Mouse (Mus musculus): Measurements from ENCODE around the gene Cdc42se2. TPM values are rescaled to one million over a fixed set of nuclear protein-coding genes. Genes with fewer than 3 reads are reported as not detected.

The Cdc42se2 gene
- total RNA-seq, 2 experiments from 2014 or later, result 14.4 to 19.6 TPM

DNA sequence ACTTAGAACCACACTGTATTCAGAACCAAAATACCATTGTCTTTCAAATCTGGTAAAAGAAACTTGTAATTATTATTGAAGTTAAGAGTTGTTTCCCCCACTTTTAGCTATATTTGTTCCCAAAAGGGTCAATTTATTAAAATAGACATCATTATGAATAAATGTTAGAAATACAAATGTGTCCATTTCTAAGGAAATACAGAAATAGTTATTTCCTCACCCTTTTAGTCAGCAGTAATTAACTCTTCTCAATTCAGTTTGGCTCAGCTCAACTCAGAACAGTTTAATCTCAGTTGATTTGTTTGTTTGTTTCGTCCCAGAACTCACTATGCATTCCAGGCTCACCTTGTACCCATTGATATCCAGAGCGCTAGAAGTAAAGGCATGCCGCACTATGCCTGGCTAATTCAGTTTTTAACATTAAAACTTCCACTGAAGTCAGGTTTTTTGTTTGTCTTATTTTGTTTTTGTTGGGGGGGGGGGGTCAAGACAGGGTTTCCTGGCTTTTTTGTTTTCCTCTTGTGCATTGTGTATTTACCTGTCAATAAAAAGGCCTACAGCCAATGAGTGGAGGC lies 19.3 kb downstream of the Cdc42se2 start:
- no peak overlapping the region for H3K4me3 ChIP-seq
- no peak for DNase-seq
- peak overlapping the region; percentile 38; the same call in 1 of the 2 replicates for H3K27ac ChIP-seq
- TF ChIP-seq CTCF (IDR thresholded peaks at IDR 0.05), result no peak
- intact Hi-C loops (cut with DNase I), result no loop called here

GRCm38 (mm10) chr11:54764759-54765158 lies 22.7 kb downstream of the Cdc42se2 start:
- no peak for DNase-seq
- intact Hi-C loops (cut with DNase I), result no loop called here

GRCm38 (mm10) chr11:54764026-54764425 lies 23.4 kb downstream of the Cdc42se2 start:
- H3K27ac ChIP-seq, result peak overlapping the region; percentile 31; the same call in 1 of the 2 replicates
- no peak for TF ChIP-seq CTCF (IDR thresholded peaks at IDR 0.05)
- no peak for DNase-seq
- no peak overlapping the region for H3K4me3 ChIP-seq
- intact Hi-C loops (cut with DNase I), result no loop called here

More at GRCm38 (mm10) chr11:54764759-54765158, 22.7 kb downstream of the Cdc42se2 start:
- TF ChIP-seq CTCF (IDR thresholded peaks at IDR 0.05), result no peak
- no peak overlapping the region for H3K4me3 ChIP-seq
- H3K27ac ChIP-seq, result no peak overlapping the region

DNA sequence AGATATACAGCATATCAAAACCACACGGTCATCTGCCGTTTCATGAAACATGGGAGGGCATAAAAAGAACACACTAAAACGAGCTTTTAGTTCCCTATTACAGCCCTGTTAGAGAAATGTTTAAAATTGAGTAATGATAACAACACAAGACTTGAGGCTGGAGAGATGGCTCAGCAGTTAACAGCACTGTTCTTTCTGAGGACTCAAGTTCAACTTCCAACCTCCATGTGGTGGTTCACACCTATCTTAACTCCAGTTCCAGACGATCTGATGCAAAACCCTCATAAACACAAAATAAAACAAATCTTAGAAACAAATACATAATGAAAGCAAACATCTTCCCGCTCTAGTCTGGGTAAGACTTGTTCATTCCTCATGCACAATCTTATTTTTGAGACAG lies 24.7 kb downstream of the Cdc42se2 start:
- DNase-seq, result no peak
- H3K27ac ChIP-seq, result no peak overlapping the region
- no peak overlapping the region for H3K4me3 ChIP-seq
- TF ChIP-seq CTCF (IDR thresholded peaks at IDR 0.05), result no peak
- intact Hi-C loops (cut with DNase I), result no loop called here

DNA sequence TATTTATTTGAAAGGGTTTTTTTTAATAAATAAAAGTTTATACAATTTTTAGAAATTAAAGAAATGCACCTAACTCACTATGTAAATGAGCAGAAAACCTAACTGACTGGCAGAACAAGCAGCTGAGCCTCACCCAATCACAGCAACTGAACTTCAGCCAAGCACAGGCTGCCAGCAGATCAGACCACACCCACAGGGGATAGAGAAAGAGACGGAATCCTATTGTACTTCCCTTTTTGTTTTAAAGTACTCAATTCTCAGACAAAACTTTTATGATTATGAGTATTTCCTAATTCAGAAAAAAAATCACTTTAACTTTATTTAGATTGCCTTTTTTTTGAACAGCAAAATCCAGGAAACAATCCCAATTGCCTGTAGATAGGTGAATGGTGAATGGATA lies 29.5 kb downstream of the Cdc42se2 start:
- peak; percentile 52 for DNase-seq
- TF ChIP-seq CTCF (IDR thresholded peaks at IDR 0.05), result no peak

DNA sequence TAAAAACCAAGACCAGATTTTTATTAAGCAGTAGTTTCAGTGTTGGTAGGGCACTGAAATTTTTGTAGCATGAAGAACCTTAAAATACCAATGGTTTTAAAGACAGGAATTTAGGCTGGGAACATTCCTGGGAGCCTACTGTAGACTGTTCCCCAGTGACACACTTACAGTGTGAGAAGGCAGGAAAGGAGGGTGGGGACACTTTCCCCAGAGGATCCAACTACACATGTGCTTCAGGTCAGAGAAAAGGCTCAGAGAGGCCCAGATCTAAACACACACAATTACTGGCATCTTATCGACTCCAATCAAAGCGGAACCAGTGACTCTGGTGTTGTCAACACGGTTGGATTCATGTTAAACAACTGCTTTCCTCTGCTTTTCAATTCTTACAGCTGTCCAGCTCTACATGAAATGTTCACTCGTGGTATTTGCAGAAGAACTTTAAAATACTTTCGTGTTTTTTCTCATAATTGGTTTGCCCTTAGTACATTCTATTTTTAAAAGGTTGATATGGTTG lies 32.3 kb downstream of the Cdc42se2 start:
- intact Hi-C loops (cut with DNase I), result no loop called here
- DNase-seq, result no peak
- no peak for TF ChIP-seq CTCF (IDR thresholded peaks at IDR 0.05)
- H3K27ac ChIP-seq, result peak overlapping the region; percentile 77
- H3K4me3 ChIP-seq, result no peak overlapping the region

More for the DNA sequence above, 29.5 kb downstream of the Cdc42se2 start:
- intact Hi-C loops (cut with DNase I), result no loop called here
- H3K27ac ChIP-seq, result no peak overlapping the region
- H3K4me3 ChIP-seq, result no peak overlapping the region

- H3K27ac ChIP-seq, result peak overlapping the region; percentile 77
- DNase-seq, result no peak
- H3K4me3 ChIP-seq, result no peak overlapping the region
- intact Hi-C loops (cut with DNase I), result loop anchor here (5.0 kb wide), 1 partner anchor 33 kb away; the partner anchor contains the start of gene Cdc42se2
- no peak for TF ChIP-seq CTCF (IDR thresholded peaks at IDR 0.05)
Observed at GRCm38 (mm10) chr11:54754301-54755147, 33.0 kb downstream of the Cdc42se2 start.

- intact Hi-C loops (cut with DNase I), result loop anchor here (5.0 kb wide), 1 partner anchor 36 kb away; the partner anchor contains the start of gene Cdc42se2
- Histone ChIP-seq H3K27ac (peak overlapping the region; percentile 79), H3K4me3 (peak overlapping the region; percentile 21)
- DNase-seq, result peak; percentile 56
- TF ChIP-seq CTCF (IDR thresholded peaks at IDR 0.05), result no peak
Observed at GRCm38 (mm10) chr11:54751502-54751901, 36.0 kb downstream of the Cdc42se2 start.

- intact Hi-C loops (cut with DNase I), result no loop called here
- Histone ChIP-seq H3K27ac (no peak overlapping the region), H3K4me3 (no peak overlapping the region)
- no peak for DNase-seq
- TF ChIP-seq CTCF (IDR thresholded peaks at IDR 0.05), result no peak
Observed at GRCm38 (mm10) chr11:54748891-54749290, 38.6 kb downstream of the Cdc42se2 start.

GRCm38 (mm10) chr11:54744231-54744630 lies 43.2 kb downstream of the Cdc42se2 start:
- H3K4me3 ChIP-seq, result no peak overlapping the region
- intact Hi-C loops (cut with DNase I), result no loop called here
- DNase-seq, result no peak
- no peak overlapping the region for H3K27ac ChIP-seq
- TF ChIP-seq CTCF (IDR thresholded peaks at IDR 0.05), result no peak

GRCm38 (mm10) chr11:54741330-54741729 lies 46.1 kb downstream of the Cdc42se2 start:
- TF ChIP-seq CTCF (IDR thresholded peaks at IDR 0.05), result no peak
- Histone ChIP-seq H3K4me3 (no peak overlapping the region), H3K27ac (no peak overlapping the region)
- intact Hi-C loops (cut with DNase I), result no loop called here
- no peak for DNase-seq

GRCm38 (mm10) chr11:54739012-54739750 lies 48.3 kb downstream of the Cdc42se2 start:
- H3K27ac ChIP-seq, result no peak overlapping the region
- intact Hi-C loops (cut with DNase I), result no loop called here
- no peak for TF ChIP-seq CTCF (IDR thresholded peaks at IDR 0.05)
- no peak for DNase-seq
- no peak overlapping the region for H3K4me3 ChIP-seq
